Mouse (Mus musculus): Measurements from ENCODE around the gene Gphn. TPM values are rescaled to one million over a fixed set of nuclear protein-coding genes. Genes with fewer than 3 reads are reported as not detected.

Gene Gphn
- polyA plus RNA-seq, 1 experiment: 6.7 TPM

DNA sequence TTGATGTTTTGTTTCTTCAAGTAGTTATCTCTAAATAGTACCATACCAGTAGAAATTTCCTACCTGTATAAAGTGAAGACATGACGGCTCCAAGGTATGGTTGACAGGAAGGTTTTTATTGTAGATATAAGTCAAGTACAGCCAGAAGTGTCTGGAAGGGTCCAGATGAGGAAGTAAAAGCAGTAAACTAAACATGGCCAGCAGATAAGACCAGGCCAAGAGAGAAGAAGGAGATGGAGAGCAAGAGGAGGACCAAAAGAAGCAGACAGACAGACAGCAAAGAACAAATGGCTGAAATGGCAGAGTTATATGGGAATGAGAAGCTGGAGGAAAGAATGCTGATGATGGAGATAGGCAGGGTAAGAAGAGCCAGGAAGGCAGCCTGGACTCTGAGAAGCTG lies 419.1 kb downstream of the Gphn start:
- Histone ChIP-seq H3K9ac (ENCODE audit: low read depth, poor library complexity, severe bottlenecking) (no peak overlapping the region), H3K27ac (ENCODE audit: insufficient read depth, low read length) (no peak overlapping the region), H3K9me3 (replicated peaks; ENCODE audit: control insufficient read depth, insufficient read depth, low read length, poor library complexity, severe bottlenecking) (no peaks in the 10 kb centered on the region), H3K27me3 (ENCODE audit: control insufficient read depth, insufficient read depth, low read length, poor library complexity, severe bottlenecking) (no peaks in the 10 kb centered on the region), H3K36me3 (ENCODE audit: control insufficient read depth, insufficient read depth, low read length, poor library complexity, severe bottlenecking) (no peaks in the 10 kb centered on the region), H3K4me3 (ENCODE audit: low read depth, low read length) (no peak overlapping the region), H3K4me1 (ENCODE audit: control insufficient read depth, insufficient read depth, low read length) (no peaks in the 10 kb centered on the region)
- TF ChIP-seq POLR2A (IDR thresholded peaks at IDR 0.05; ENCODE audit: insufficient read depth, low read length) (no peak), EP300 (IDR thresholded peaks at IDR 0.05; ENCODE audit: insufficient read depth, low read depth, low read length) (no peak)

DNA sequence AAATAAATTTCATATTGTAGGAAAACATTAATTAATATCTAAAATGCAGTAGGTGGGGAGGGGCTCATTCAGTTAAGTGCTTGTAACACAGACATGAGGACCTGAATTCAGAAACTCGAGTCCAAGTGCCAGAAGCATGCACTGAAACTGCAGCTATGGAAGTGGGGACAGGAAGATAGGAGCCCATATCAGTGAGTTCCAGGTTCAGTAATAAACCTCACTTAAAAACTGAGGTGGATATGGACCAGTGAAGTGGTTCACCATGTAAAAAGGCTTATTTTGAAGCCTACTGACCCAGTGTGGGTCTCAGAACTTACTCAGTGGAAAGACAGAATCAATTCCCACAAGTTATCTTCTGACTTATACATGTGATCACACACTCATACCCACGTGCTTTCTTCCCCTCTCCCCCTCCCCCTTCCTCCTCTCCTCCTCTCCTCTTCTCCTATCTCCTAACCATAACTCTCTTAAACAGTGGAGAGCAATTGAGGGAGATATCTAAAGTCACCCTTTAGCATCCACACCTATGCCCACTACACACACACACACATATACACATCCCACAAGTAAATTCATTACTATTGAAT lies 433.6 kb downstream of the Gphn start:
- no peaks in the 10 kb centered on the region for H3K9me3 ChIP-seq (replicated peaks; ENCODE audit: control insufficient read depth, insufficient read depth, low read length, poor library complexity, severe bottlenecking)
- H3K27me3 ChIP-seq (ENCODE audit: control insufficient read depth, insufficient read depth, low read length, poor library complexity, severe bottlenecking): no peaks in the 10 kb centered on the region
- no peak overlapping the region for H3K9ac ChIP-seq (ENCODE audit: low read depth, poor library complexity, severe bottlenecking)
- no peak overlapping the region for H3K4me3 ChIP-seq (ENCODE audit: low read depth, low read length)
- H3K27ac ChIP-seq (ENCODE audit: insufficient read depth, low read length): no peak overlapping the region
- no peaks in the 10 kb centered on the region for H3K36me3 ChIP-seq (ENCODE audit: control insufficient read depth, insufficient read depth, low read length, poor library complexity, severe bottlenecking)
- no peak for TF ChIP-seq POLR2A (IDR thresholded peaks at IDR 0.05; ENCODE audit: insufficient read depth, low read length)
- no peak for TF ChIP-seq EP300 (IDR thresholded peaks at IDR 0.05; ENCODE audit: insufficient read depth, low read depth, low read length)
- no peak for TF ChIP-seq CTCF (IDR thresholded peaks at IDR 0.05; ENCODE audit: low read depth, low read length)
- no peaks in the 10 kb centered on the region for H3K4me1 ChIP-seq (ENCODE audit: control insufficient read depth, insufficient read depth, low read length)

DNA sequence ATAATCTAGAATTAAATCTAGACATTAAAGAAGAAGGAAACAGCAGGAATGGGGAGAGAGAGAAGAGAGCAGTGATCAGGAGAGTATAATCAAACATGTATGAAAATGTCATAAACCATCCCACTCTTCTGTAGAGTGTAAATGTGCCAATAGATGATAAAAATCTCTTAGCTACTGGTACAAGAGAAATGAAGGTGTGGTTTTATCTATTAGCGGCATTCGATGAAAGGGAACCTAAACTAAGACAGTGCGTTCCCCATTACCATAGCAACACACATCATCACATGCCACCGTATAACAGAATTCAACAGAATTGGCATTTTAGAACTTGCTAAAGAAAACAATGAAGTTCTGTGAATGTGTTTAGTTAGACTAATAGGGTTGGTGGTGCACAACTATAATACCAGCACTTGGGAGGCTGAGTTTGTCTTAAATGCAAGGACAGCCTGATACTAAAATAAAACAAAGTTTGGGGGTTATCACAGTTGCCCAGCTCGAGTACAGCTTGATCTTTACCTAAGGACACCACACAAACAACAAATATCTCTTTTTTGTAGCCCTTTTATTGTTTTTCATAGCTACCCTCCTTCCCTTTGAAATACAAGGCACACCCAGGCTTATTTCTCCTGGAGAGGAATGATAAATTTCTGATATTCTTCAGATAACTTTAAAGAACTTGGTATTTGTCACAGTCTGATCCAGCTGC lies 452.1 kb downstream of the Gphn start:
- no peak overlapping the region for H3K27ac ChIP-seq (ENCODE audit: insufficient read depth, low read length)
- H3K9me3 ChIP-seq (replicated peaks; ENCODE audit: control insufficient read depth, insufficient read depth, low read length, poor library complexity, severe bottlenecking): no peaks in the 10 kb centered on the region
- TF ChIP-seq CTCF (IDR thresholded peaks at IDR 0.05; ENCODE audit: low read depth, low read length) (no peak), POLR2A (IDR thresholded peaks at IDR 0.05; ENCODE audit: insufficient read depth, low read length) (no peak), EP300 (IDR thresholded peaks at IDR 0.05; ENCODE audit: insufficient read depth, low read depth, low read length) (no peak)
- H3K4me1 ChIP-seq (ENCODE audit: control insufficient read depth, insufficient read depth, low read length): no peaks in the 10 kb centered on the region
- no peak overlapping the region for H3K4me3 ChIP-seq (ENCODE audit: low read depth, low read length)
- H3K27me3 ChIP-seq (ENCODE audit: control insufficient read depth, insufficient read depth, low read length, poor library complexity, severe bottlenecking): no peaks in the 10 kb centered on the region
- no peak overlapping the region for H3K9ac ChIP-seq (ENCODE audit: low read depth, poor library complexity, severe bottlenecking)
- no peaks in the 10 kb centered on the region for H3K36me3 ChIP-seq (ENCODE audit: control insufficient read depth, insufficient read depth, low read length, poor library complexity, severe bottlenecking)

DNA sequence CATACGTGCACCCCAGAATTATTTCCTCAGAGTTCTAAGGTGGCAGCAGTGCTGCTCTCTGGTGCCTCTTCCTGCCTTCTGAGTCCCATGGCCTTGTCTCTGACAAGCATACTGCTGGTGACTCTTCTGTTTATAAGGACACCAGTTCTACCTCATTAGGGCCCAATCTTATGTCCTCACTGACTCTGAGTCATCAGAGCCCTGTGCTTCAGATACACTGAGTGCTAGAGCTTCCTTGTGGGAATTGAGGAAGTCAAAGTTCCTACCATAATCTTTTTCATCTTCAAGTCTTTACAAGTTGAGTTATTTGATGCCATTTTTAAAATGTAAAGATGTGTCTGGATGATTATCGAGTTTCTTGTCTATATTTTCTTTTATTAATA lies 452.6 kb downstream of the Gphn start:
- no peak overlapping the region for H3K4me3 ChIP-seq (ENCODE audit: low read depth, low read length)
- no peak overlapping the region for H3K27ac ChIP-seq (ENCODE audit: insufficient read depth, low read length)
- H3K36me3 ChIP-seq (ENCODE audit: control insufficient read depth, insufficient read depth, low read length, poor library complexity, severe bottlenecking): no peaks in the 10 kb centered on the region
- H3K9ac ChIP-seq (ENCODE audit: low read depth, poor library complexity, severe bottlenecking): no peak overlapping the region
- no peaks in the 10 kb centered on the region for H3K27me3 ChIP-seq (ENCODE audit: control insufficient read depth, insufficient read depth, low read length, poor library complexity, severe bottlenecking)
- no peaks in the 10 kb centered on the region for H3K4me1 ChIP-seq (ENCODE audit: control insufficient read depth, insufficient read depth, low read length)
- TF ChIP-seq POLR2A (IDR thresholded peaks at IDR 0.05; ENCODE audit: insufficient read depth, low read length) (no peak), CTCF (IDR thresholded peaks at IDR 0.05; ENCODE audit: low read depth, low read length) (no peak), EP300 (IDR thresholded peaks at IDR 0.05; ENCODE audit: insufficient read depth, low read depth, low read length) (no peak)
- H3K9me3 ChIP-seq (replicated peaks; ENCODE audit: control insufficient read depth, insufficient read depth, low read length, poor library complexity, severe bottlenecking): no peaks in the 10 kb centered on the region

DNA sequence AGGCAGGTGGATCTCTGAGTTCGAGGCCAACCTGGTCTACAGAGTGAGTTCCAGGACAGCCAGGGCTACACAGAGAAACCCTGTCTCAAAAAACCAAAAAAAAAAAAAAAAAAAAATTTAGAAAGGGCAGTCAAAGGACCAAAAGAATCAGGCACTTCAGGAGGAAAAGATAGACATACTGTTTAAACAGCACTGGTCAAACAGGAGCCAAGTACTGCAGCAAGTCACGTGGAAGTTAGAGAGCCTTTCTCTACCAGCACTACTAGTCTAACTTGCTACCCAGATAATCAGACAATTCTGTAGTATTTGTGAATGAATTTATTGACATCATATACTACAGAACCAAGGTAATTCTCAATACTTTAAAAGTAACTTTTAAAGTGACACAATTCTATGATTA lies 454.9 kb downstream of the Gphn start:
- Histone ChIP-seq H3K27ac (ENCODE audit: insufficient read depth, low read length) (no peak overlapping the region), H3K36me3 (ENCODE audit: control insufficient read depth, insufficient read depth, low read length, poor library complexity, severe bottlenecking) (no peaks in the 10 kb centered on the region), H3K4me3 (ENCODE audit: low read depth, low read length) (no peak overlapping the region), H3K9me3 (replicated peaks; ENCODE audit: control insufficient read depth, insufficient read depth, low read length, poor library complexity, severe bottlenecking) (no peaks in the 10 kb centered on the region), H3K27me3 (ENCODE audit: control insufficient read depth, insufficient read depth, low read length, poor library complexity, severe bottlenecking) (no peaks in the 10 kb centered on the region), H3K9ac (ENCODE audit: low read depth, poor library complexity, severe bottlenecking) (no peak overlapping the region), H3K4me1 (ENCODE audit: control insufficient read depth, insufficient read depth, low read length) (no peaks in the 10 kb centered on the region)
- no peak for TF ChIP-seq EP300 (IDR thresholded peaks at IDR 0.05; ENCODE audit: insufficient read depth, low read depth, low read length)
- no peak for TF ChIP-seq POLR2A (IDR thresholded peaks at IDR 0.05; ENCODE audit: insufficient read depth, low read length)
- no peak for TF ChIP-seq CTCF (IDR thresholded peaks at IDR 0.05; ENCODE audit: low read depth, low read length)

DNA sequence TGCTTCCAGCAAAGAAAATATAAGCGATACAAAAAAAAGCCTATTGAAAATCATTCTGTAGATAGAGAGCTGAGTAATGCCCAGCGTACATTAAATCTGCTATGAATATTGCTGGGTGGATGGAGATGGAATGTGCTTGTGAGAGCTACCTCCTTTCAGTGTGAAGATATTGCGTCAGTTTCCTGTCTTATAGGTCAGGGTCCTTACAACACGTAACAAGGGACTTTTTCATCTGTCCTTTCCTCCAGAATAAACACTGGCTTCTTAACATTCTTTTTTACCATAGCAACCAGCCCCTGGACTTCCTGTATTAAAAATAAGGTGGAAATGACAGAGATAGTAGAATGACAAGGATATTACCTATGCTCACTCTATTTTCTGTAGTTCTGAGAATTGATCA lies 456.1 kb downstream of the Gphn start:
- Histone ChIP-seq H3K36me3 (ENCODE audit: control insufficient read depth, insufficient read depth, low read length, poor library complexity, severe bottlenecking) (no peaks in the 10 kb centered on the region), H3K4me1 (ENCODE audit: control insufficient read depth, insufficient read depth, low read length) (no peaks in the 10 kb centered on the region), H3K27me3 (ENCODE audit: control insufficient read depth, insufficient read depth, low read length, poor library complexity, severe bottlenecking) (no peaks in the 10 kb centered on the region), H3K9me3 (replicated peaks; ENCODE audit: control insufficient read depth, insufficient read depth, low read length, poor library complexity, severe bottlenecking) (no peaks in the 10 kb centered on the region), H3K4me3 (ENCODE audit: low read depth, low read length) (no peak overlapping the region), H3K9ac (ENCODE audit: low read depth, poor library complexity, severe bottlenecking) (no peak overlapping the region), H3K27ac (ENCODE audit: insufficient read depth, low read length) (no peak overlapping the region)
- TF ChIP-seq POLR2A (IDR thresholded peaks at IDR 0.05; ENCODE audit: insufficient read depth, low read length) (no peak), CTCF (IDR thresholded peaks at IDR 0.05; ENCODE audit: low read depth, low read length) (no peak), EP300 (IDR thresholded peaks at IDR 0.05; ENCODE audit: insufficient read depth, low read depth, low read length) (no peak)
